Comparison of ENCODE assay signal across 7 mouse cellular contexts in the genomic region with DNA sequence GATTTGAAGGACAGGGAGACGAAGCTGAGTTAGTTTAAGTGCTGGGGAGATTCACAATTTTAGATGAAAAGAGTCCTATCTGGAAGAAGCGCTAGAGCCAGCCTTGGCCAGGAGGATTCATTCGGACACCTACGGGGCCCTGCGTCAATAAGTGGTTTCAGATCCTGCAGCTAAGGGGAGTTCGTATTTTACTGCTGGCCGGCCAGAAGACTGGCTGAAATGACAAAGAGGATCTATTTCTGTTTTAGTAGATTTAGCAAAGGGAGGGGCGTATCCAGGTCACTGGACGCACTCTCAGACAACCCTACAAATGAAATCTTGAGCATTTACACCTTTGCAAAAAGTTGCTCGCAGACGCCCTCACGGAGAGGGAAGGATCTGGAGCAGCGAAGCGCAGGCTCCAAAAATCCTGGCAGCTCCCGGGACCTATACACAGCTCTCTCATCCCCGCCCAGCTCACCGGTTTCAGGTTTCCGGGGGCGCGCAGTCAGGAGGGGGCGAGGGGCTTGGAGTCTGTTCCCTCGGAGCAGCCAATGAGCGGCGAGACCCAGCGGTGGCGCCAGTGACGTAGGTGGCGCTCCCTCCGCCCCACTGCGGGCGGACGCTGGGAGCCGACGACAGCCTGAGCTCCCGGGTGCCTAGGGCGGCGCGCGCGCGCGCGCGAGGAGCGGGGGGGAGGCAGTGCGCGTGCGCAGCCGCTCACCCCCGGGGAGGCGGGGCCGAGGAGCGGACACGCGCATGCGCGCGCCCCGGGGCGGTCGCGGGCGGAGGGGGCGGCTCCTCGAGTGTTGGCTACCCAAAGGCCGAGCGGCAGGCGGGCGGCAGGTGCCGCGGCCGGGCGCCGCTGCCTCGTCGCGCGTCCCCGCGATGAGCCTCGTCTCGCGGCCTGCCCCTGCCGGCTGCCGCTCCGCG. TPM values are rescaled to one million over a fixed set of nuclear protein-coding genes. Genes with fewer than 3 reads are reported as not detected.
A peak's percentile ranks its signal among the peaks of the same experiment; 100 is the strongest.
DNase-seq lines count a peak whose midpoint lies in the region; ATAC-seq lines count a peak whose summit lies in the region.

A gene (plus strand): TSS at position 809 of the 912 bp plus-strand sequence.

- peak within 1 kb of the TSS; percentile 93 for H3K4me3 ChIP-seq in intestine, embryonic 16.5 days (ENCODE audit: low read length)
- H3K4me3 ChIP-seq in midbrain, embryonic 11.5 days (ENCODE audit: low read depth, low read length): peak within 1 kb of the TSS; percentile 96

- peak; percentile 99 for ATAC-seq in intestine, embryonic 16.5 days
- ATAC-seq in midbrain, embryonic 11.5 days (ENCODE audit: low FRiP score): peak; percentile 97

- no peaks in the 10 kb centered on the region for H3K9me3 ChIP-seq in intestine, embryonic 16.5 days (ENCODE audit: control insufficient read depth, low read length)
- H3K9me3 ChIP-seq in midbrain, embryonic 11.5 days (ENCODE audit: control insufficient read depth, low read length): no peaks in the 10 kb centered on the region

- under 1% methylated on average over 63 of the region's 87 CpGs for WGBS in intestine, embryonic 16.5 days
- under 1% methylated on average over 68 of the region's 87 CpGs for WGBS in midbrain, embryonic 11.5 days

- intact Hi-C loops in left cerebral cortex, postnatal 36 days (cut with DNase I): no loop called here

- H3K27me3 ChIP-seq in intestine, embryonic 16.5 days (replicated peaks; ENCODE audit: control insufficient read depth, insufficient read depth, low read length): no peaks in the 10 kb centered on the region
- H3K27me3 ChIP-seq in midbrain, embryonic 11.5 days (ENCODE audit: control insufficient read depth, insufficient read depth, low read length): no peaks in the 10 kb centered on the region

- H3K4me1 ChIP-seq in intestine, embryonic 16.5 days (ENCODE audit: control insufficient read depth, insufficient read depth, low read length): peaks cover 8% of the 10 kb centered on the region
- peaks cover 5% of the 10 kb centered on the region; the same call in 1 of the 2 replicates for H3K4me1 ChIP-seq in midbrain, embryonic 11.5 days (ENCODE audit: control insufficient read depth, insufficient read depth, low read length)

- peak within 1 kb of the TSS; percentile 97 for H3K27ac ChIP-seq in intestine, embryonic 16.5 days (ENCODE audit: low read length)
- H3K27ac ChIP-seq in midbrain, embryonic 11.5 days (ENCODE audit: low read depth, low read length): peak within 1 kb of the TSS; percentile 82

- H3K4me2 ChIP-seq in intestine, embryonic 16.5 days (ENCODE audit: low read depth, low read length): peak within 1 kb of the TSS; percentile 65
- H3K4me2 ChIP-seq in midbrain, embryonic 11.5 days: peak within 1 kb of the TSS; percentile 63

- peak; percentile 97 for DNase-seq in adrenal gland, adult 8-10 months
- DNase-seq in embryo, embryonic 9.5 days (ENCODE audit: extremely low spot score): peak; percentile 99
- DNase-seq in gastrocnemius, postnatal 4 days (ENCODE audit: low spot score in 2 of 2): peak; percentile 92 to 94
- peak; percentile 96 to 98 for DNase-seq in left cerebral cortex, postnatal 36 days (ENCODE audit: low spot score in 2 of 2)
- peak; percentile 100 for DNase-seq in midbrain, embryonic 11.5 days (ENCODE audit: low spot score, missing footprints)
- peak; percentile 99 for DNase-seq in skeletal muscle tissue, adult 2 months (ENCODE audit: low read depth, low spot score)

- H3K9ac ChIP-seq in intestine, embryonic 16.5 days (ENCODE audit: low read depth, low read length): peak within 1 kb of the TSS; percentile 98
- H3K9ac ChIP-seq in midbrain, embryonic 11.5 days (ENCODE audit: low read length): peak within 1 kb of the TSS; percentile 95

- H3K36me3 ChIP-seq in intestine, embryonic 16.5 days (ENCODE audit: control insufficient read depth, insufficient read depth, low read length): no peaks in the 10 kb centered on the region
- no peaks in the 10 kb centered on the region for H3K36me3 ChIP-seq in midbrain, embryonic 11.5 days (ENCODE audit: control insufficient read depth, insufficient read depth, low read length)

RNA-seq across cellular contexts. Expression of the gene that starts here (rescaled TPM):
- total RNA-seq in adrenal gland, adult 8-10 months (2022): 10 to 100 TPM; 22.4 to 28.9 (median 25.9) TPM
- 10 to 100 TPM; 31.9 to 36.0 TPM for total RNA-seq in gastrocnemius, postnatal 4 days (2021)
- 10.4 and 10.9 TPM in 2 replicates for polyA plus RNA-seq in intestine, embryonic 16.5 days (2015; fragmentation: Nextera tagmentation; extraction: Ambion mirVana)
- total RNA-seq in left cerebral cortex, postnatal 36 days (2021): 10 to 100 TPM; 84.3 to 86.1 TPM
- polyA plus RNA-seq in midbrain, embryonic 11.5 days (2014; fragmentation: Nextera tagmentation; extraction: Ambion mirVana): 23.8 and 25.9 TPM in 2 replicates

Comparison
In these comparisons a context has a peak if more than half of its experiments do, and no peak if none do; other contexts are left out.
1. Peak in every context shown above with its lines: DNase-seq, ATAC-seq, H3K4me3 ChIP-seq and H3K27ac ChIP-seq.